In genomic region chr11:32102976-32103375, GRCm38 (mm10) we compare ENCODE assay signal across 8 mouse cellular contexts.
DNase-seq lines count a peak whose midpoint lies in the region; ATAC-seq lines count a peak whose summit lies in the region.

No protein-coding gene starts in this region.

- peak overlapping the region; percentile 29 for H3K4me3 ChIP-seq in forebrain, embryonic 10.5 days
- no peak overlapping the region for H3K4me3 ChIP-seq in forebrain, embryonic 16.5 days (replicated peaks; ENCODE audit: low read length)
- no peak overlapping the region for H3K4me3 ChIP-seq in liver, embryonic 15.5 days (replicated peaks)

- H3K9me3 ChIP-seq in forebrain, embryonic 10.5 days, result no peaks in the 10 kb centered on the region
- no peaks in the 10 kb centered on the region for H3K9me3 ChIP-seq in forebrain, embryonic 16.5 days (ENCODE audit: control insufficient read depth, low read length)
- H3K9me3 ChIP-seq in liver, embryonic 15.5 days (replicated peaks), result no peaks in the 10 kb centered on the region

- peaks cover 34% of the 10 kb centered on the region for H3K27me3 ChIP-seq in forebrain, embryonic 10.5 days (ENCODE audit: poor library complexity, severe bottlenecking)
- H3K27me3 ChIP-seq in forebrain, embryonic 16.5 days (replicated peaks; ENCODE audit: control insufficient read depth, insufficient read depth, low read length), result no peaks in the 10 kb centered on the region
- peaks cover 19% of the 10 kb centered on the region; the same call in 1 of the 2 replicates for H3K27me3 ChIP-seq in liver, embryonic 15.5 days

- H3K4me2 ChIP-seq in forebrain, embryonic 16.5 days (ENCODE audit: low read length), result no peak overlapping the region
- peak overlapping the region; percentile 10; the same call in 1 of the 2 replicates for H3K4me2 ChIP-seq in liver, embryonic 15.5 days

- no peaks in the 10 kb centered on the region for H3K36me3 ChIP-seq in forebrain, embryonic 10.5 days (replicated peaks)
- no peaks in the 10 kb centered on the region for H3K36me3 ChIP-seq in forebrain, embryonic 16.5 days (ENCODE audit: control insufficient read depth, insufficient read depth)
- H3K36me3 ChIP-seq in liver, embryonic 15.5 days (replicated peaks), result no peaks in the 10 kb centered on the region

- peak overlapping the region; percentile 48 for H3K27ac ChIP-seq in forebrain, embryonic 10.5 days
- H3K27ac ChIP-seq in forebrain, embryonic 16.5 days (ENCODE audit: low read length), result no peak overlapping the region
- no peak overlapping the region for H3K27ac ChIP-seq in liver, embryonic 15.5 days (replicated peaks)

- DNase-seq in forebrain, embryonic 10.5 days (ENCODE audit: extremely low spot score, low spot score), result peak; percentile 29
- DNase-seq in thymus, postnatal 14 days, result peak; percentile 40
- DNase-seq in thymus, adult 18-20 months, result no peak
- peak; percentile 6 for DNase-seq in yolk sac, embryonic 10.5 days (ENCODE audit: low spot score)
- DNase-seq in layer of hippocampus, postnatal 25 days (ENCODE audit: extremely low spot score in 1 of 2, low spot score in 1 of 2), result no peak
- no peak for DNase-seq in urinary bladder, postnatal 36 days (ENCODE audit: low spot score in 2 of 2)

- no peak overlapping the region for H3K9ac ChIP-seq in forebrain, embryonic 16.5 days (replicated peaks; ENCODE audit: low read depth, low read length)
- H3K9ac ChIP-seq in liver, embryonic 15.5 days, result no peak overlapping the region

- 18% methylated on average over 12 of the region's 12 CpGs for WGBS in forebrain, embryonic 10.5 days
- 10% methylated on average over 12 of the region's 12 CpGs for WGBS in forebrain, embryonic 16.5 days
- WGBS in liver, embryonic 15.5 days (ENCODE audit: insufficient replicate concordance), result 14% methylated on average over 12 of the region's 12 CpGs

- H3K4me1 ChIP-seq in forebrain, embryonic 10.5 days, result peaks cover 43% of the 10 kb centered on the region
- H3K4me1 ChIP-seq in forebrain, embryonic 16.5 days (replicated peaks; ENCODE audit: control insufficient read depth, insufficient read depth, low read length), result peaks cover 25% of the 10 kb centered on the region
- no peaks in the 10 kb centered on the region; the same call in 1 of the 2 replicates for H3K4me1 ChIP-seq in liver, embryonic 15.5 days (replicated peaks)

- ATAC-seq in forebrain, embryonic 16.5 days, result no peak
- ATAC-seq in liver, embryonic 15.5 days (ENCODE audit: insufficient read depth), result no peak

Comparison
In these comparisons a context has a peak if more than half of its experiments do, and no peak if none do; other contexts are left out.
1. DNase-seq: peak in forebrain, embryonic 10.5 days (single experiment), thymus, postnatal 14 days (single experiment) and yolk sac, embryonic 10.5 days (single experiment); none in thymus, adult 18-20 months (0 of 2), layer of hippocampus, postnatal 25 days (0 of 2) and urinary bladder, postnatal 36 days (0 of 2).